Mouse (Mus musculus): Measurements from ENCODE around the gene Vmn1r211. TPM values are rescaled to one million over a fixed set of nuclear protein-coding genes. Genes with fewer than 3 reads are reported as not detected.

The Vmn1r211 gene
- not detected in 2 replicates for polyA plus RNA-seq (2012; rRNA removed)

GRCm38 (mm10) chr13:22857461-22857860 lies at the start of gene Vmn1r211:
Gene Vmn1r211, minus strand, starts transcription at chr13:22857561.

DNA sequence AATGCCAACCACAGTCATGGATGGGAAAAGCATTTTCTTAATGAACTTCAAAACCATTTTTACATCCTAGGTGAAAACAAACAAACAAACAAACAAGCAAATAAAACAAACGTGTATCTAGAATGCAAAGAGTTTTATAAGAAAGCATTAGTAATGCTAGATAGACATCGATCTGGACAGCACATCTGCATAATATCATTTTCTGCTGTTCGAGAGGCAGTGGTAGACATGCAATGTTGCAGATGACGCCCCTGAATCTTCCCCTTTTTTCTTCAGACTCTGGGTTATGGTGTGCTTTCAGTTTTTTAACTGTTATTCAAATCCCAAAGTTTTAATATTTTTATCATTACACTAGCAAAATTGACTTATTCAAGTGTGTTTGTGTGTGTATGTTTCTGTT lies 26.7 kb upstream of the Vmn1r211 start, which contains the start of gene Vmn1r212:
Gene Vmn1r212, minus strand, starts transcription at position 101 of the 400 bp plus-strand sequence.

GRCm38 (mm10) chr13:22831248-22831647 lies 26.1 kb downstream of the Vmn1r211 start, which contains the start of gene Vmn1r210:
Gene Vmn1r210, minus strand, starts transcription at chr13:22831348.

DNA sequence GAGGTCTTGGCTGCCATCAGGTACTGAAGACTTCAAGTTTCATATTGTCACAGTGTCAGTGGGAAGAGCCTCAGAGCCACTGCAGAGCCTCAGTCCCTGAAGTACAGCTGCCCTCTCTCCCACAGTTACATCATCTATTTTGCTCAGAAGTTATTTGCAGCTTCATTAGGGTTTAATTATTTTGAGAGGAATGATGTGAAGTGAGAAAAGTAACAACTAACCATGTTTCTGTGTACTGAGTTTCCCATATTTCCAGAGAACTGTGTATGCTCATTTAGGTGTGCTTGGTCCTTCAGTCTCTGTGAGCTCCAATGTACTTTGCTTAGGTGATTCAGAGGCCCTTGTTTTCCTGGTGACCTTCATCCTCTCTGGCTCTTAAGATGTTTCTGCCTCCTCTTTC lies 47.8 kb downstream of the Vmn1r211 start, which contains the start of gene Vmn1r209:
Gene Vmn1r209, minus strand, starts transcription at position 101 of the 400 bp plus-strand sequence.

Other genes starting within 250 kb of the Vmn1r211 start
- not detected in 2 replicates for gene Vmn1r206, start 233.3 kb downstream of the Vmn1r211 start, polyA plus RNA-seq (2012; rRNA removed)
- not detected in 2 replicates for gene Vmn1r207-ps, start 127.9 kb downstream of the Vmn1r211 start, polyA plus RNA-seq (2012; rRNA removed)
- not detected in 2 replicates for gene Vmn1r208, start 80.2 kb downstream of the Vmn1r211 start, polyA plus RNA-seq (2012; rRNA removed)
- not detected in 2 replicates for gene Vmn1r209, start 47.9 kb downstream of the Vmn1r211 start, polyA plus RNA-seq (2012; rRNA removed)
- not detected in 2 replicates for gene Vmn1r210, start 26.2 kb downstream of the Vmn1r211 start, polyA plus RNA-seq (2012; rRNA removed)
- gene Vmn1r212, start 26.6 kb upstream of the Vmn1r211 start, polyA plus RNA-seq (2012; rRNA removed): not detected in 2 replicates
- gene Vmn1r213, start 150.1 kb upstream of the Vmn1r211 start, polyA plus RNA-seq (2012; rRNA removed): 0.03 TPM in 1 of 2 replicates, not detected in the other
- not detected in 2 replicates for gene Vmn1r214, start 172.9 kb upstream of the Vmn1r211 start, polyA plus RNA-seq (2012; rRNA removed)
- gene Vmn1r215, start 210.5 kb upstream of the Vmn1r211 start, polyA plus RNA-seq (2012; rRNA removed): not detected in 2 replicates

All from central nervous system, embryonic 18 days (tissue).